Mouse (Mus musculus) urinary bladder, postnatal 14 days (tissue): ENCODE data around the gene Dapk2.

Experiments used
- DNase-seq: peaks from one replicate; pipeline ENCODE4 v3.0.0; 2021; ENCODE audit warnings: low spot score

Dapk2 gene

DNA sequence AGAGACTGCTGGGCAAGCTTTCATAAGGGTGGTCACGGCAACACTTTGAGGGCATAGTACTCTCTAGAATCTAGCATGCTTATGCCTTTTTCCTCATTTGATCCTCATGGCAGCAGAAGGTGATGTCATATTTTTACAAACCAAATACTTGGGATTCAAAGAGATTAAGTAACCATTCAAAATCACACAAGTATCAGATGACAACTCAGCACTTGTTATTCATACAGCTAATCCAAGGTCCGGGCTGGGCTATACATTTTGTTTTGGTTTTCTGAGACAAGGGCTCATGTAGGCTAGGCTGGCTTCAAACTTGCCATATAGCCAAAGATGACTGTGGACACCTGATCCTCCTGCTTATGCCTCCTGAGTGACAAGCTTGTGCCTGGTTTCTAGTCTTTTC is 78.6 kb downstream of the Dapk2 start:
- no peak for DNase-seq

DNA sequence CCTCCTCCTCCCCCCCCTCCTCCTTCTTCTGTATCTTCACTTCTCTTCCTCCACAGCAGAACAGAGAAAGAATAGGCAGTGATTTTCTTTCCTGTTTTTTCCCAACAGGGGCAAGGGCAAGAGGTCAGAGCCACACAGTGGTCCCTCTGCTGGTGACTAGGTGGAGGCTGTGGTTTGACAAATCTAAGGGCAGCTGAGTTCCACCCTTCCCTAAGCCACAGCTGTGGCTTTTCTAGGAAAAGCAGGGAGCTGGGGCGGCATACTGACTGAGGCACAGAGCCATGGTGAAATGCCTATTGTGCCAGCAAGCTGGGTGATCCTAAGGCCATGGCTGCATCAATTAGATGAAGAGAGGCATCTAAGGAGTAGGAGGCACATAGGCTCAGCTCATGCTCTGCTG is 79.7 kb downstream of the Dapk2 start:
- DNase-seq: no peak

DNA sequence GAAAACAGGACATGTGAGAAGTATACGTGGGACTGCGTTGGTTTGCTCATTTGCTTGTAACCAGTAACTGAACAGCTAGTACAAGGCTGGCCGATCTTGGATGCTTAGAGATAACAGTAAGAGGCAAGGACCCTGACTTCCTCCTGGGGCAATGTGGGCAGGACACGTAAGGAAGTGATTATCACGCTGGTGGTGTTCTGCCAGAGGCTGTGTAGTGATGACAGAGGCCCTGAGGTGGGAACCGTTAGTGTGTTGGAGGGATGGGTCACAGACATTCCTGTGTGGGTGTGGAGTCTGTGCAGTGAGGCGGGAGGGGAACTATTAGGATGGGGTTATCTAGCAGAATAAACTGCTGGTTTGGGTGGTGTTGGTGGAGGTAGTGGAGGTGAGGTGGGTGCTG is 81.2 kb downstream of the Dapk2 start:
- DNase-seq: no peak

DNA sequence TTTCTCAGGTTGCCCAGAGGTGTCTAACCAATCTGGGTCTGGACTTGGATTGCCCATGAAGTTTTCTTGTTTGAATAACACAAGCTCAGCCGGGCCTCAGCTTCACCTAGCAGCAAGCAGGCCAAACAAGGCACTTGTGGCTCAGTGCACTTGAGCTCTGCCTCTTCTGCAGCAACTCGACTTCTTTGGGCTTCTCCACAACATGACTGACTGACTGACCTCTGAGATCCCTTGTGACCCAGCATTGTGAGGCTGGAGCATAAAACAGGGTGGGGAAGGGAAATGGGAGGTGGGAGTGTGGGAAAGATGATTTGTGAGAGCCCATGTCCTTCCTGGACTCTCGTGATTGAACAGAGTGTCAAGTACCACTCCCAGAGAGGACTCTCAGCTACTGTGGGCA is 81.7 kb downstream of the Dapk2 start:
- DNase-seq: no peak

DNA sequence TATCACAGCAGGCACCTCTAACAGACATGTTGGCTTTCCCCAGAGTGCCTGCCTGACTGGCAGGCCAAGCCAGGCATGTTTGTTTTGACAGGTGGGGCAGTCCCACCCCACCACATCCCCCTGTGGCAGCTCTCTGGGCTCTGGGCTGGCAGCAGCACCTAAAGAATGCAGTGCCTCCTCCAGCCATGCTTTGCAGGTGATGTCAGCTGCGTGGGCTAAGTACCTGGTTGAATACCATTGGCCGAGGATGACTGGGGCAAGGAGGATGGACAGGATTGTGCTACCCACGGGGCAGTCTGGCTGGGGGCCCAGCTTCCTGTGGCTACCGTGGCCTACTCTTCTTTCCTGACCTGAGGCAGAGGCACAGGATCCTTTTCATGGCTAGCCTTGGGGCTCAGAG is 82.5 kb downstream of the Dapk2 start:
- DNase-seq: peak; percentile 27

DNA sequence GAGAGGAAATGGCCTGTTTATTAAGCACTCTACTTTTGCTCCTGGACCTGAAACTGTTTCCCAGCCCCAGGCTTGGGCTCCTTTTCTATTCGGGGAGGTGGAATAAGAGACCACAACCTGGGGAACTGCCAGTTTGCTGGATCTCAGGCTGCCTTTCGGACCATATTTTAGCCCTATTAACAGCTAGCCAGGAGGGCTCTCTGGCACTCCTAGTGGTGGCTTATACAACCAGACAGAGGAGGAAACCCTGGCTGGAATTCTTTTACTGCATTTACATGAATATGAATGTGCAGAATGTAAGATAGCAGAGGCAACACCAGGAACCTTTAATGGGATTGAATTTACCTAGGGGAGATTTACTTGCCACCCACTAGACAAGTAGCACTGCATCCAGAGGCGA is 83.0 kb downstream of the Dapk2 start:
- peak; percentile 23 for DNase-seq

DNA sequence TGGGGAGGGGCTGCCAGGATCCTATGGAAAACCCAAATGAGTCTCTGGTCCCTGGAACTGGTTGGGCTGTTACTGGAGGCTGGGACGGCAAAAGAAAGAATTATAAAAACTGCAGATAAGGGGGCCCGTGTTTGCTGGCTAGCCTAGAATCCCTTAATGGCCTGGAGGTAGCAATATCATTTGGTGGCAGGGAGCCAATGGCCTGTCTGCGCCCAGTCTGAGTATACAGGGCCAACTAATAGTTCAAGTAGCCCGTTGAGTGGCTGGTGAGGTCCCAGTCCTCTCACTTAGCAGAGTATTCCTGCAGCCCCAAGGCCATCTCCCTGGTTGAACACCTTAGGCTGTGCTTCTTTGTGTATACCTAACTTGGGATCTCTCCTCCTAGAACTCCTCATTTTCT is 83.7 kb downstream of the Dapk2 start:
- DNase-seq: no peak

DNA sequence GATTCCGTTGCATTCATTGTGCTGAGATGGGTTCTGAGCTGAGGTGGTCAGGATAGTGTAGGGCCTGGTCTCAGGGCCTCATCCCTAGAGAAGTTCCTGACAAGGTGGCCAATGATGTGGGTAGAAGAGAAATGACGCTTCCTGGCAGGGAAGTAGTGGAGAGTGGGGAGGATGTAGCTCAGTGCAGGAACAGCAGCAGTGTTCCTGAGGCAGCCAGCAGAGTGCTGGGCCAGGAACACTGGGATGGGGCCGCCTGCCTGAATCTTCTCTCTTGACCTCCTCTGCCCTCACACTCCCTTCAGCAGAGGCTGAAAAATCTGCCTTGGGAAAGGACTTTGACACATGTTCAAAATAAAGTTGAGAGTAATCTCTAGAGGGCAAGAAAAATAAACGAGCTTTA is 85.2 kb downstream of the Dapk2 start:
- peak; percentile 17 for DNase-seq

DNA sequence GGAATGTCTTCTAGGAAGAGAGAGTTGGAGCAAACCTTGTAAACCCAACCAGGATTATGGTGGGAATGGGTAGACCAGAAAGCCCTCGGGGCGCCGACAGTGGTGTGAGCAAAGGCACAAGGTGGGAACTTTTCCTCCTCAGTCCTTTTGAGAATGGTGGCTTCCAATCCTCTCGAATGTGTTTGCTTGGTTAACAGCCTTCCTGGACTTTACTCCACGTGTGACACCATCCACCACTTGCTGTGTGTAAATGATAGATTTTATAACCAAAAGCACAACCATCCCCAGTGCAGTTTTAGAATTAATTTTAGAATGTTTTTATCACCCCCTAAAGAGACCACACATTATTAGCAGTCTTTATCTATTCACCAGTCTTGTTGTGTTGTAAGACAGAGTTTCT is 86.1 kb downstream of the Dapk2 start:
- no peak for DNase-seq

DNA sequence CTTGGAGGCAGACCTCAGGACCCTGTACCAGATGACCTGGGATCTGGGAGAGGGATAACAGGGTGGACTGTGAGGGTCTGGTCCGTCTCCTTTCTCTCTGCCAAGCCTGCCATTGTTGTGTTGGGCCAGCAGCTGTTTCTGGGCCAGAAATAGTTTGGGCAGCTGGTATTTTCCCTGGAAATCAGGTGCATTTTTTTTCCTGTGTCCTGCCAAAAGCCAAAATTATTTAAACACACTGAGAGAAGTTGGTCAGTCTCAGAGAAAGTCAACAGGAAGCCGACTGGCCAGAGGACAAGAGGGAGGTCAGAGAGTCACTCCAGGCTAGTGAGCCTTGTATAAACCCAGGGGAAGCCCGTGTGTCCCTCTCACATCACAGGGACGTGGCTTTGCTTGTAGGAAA is 87.7 kb downstream of the Dapk2 start:
- no peak for DNase-seq

DNA sequence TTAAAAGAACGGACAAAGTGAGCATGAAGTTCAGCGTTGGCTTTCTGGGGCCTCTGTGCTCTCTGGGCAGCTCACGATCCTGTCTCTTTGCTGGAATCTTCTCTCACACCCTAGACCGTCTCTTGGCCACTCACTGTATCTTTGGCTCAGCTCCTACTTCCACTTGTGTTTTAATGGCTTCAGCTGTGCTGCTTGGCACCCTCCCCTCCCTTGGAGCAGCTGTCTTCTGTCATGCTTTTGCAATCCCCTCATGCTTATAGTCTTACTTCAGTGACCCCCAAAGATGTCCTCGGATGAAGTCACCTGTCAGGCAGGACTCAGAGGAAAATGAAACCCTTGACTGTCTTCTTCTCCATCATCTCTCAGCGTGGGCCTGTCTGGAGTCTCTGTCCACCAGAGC is 91.3 kb downstream of the Dapk2 start:
- peak; percentile 52 for DNase-seq

DNA sequence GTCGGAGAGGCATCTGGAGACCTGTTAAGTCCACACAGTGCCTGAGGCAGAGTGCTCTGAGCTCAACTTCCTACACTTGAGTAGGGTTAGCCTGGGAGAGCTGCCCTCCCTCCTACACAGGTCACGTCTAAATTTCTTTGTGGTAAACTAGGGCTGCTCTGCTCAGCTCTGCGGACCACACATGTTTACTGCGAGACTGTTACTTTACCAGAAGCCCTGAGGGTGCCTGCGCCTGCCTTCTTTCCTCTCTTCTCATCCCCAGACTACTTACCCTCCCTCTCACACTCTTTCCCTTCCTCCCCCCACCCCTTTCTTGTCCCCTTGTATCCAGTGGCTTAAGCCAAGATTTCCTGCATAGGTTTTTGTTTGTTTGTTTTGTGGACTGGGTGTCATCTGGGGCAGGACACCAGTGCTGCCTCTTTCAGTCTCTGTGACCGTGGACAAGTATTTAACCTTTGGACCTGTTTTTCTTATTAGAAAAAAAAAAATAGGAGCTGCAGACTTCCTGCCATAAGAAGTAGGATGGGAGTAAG is 93.2 kb downstream of the Dapk2 start:
- DNase-seq: no peak

DNA sequence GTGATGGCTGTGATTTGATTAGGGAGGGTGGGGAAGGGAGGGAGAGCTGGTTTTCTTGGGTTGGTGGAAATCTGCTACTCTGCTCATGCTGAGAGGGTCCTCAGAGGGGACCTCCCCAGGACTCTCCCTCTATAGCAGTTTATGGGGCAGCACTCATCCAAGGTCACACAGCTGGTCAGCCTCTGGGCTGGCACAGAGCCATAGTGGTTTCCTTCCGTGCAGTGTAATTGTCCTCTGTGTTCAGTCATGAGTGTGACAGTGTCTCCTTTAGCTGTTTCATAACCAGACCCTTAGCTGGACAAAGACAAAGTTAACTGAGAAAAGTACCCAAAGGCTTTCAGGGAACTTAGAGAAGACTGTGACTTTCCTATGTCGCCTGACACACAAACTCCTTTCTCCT is 103.7 kb downstream of the Dapk2 start:
- no peak for DNase-seq

DNA sequence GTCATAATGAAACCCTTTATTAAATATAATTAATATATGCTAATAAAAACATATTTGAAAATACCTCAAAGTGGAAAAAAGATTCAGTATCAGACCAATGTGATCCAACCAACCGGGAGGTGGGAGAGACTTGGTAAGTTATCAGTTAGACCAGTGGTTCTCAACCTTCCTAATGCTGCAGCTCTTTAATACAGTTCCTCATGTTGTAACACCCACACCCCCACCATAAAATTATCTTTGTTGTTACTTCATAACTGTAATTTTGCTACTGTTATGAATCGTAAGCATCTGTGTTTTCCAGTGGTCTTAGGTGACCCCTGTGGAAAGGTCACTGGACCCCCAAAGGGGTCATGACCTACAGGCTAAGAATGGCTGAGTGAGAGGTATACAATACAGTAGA is 105.7 kb downstream of the Dapk2 start:
- DNase-seq: no peak

DNA sequence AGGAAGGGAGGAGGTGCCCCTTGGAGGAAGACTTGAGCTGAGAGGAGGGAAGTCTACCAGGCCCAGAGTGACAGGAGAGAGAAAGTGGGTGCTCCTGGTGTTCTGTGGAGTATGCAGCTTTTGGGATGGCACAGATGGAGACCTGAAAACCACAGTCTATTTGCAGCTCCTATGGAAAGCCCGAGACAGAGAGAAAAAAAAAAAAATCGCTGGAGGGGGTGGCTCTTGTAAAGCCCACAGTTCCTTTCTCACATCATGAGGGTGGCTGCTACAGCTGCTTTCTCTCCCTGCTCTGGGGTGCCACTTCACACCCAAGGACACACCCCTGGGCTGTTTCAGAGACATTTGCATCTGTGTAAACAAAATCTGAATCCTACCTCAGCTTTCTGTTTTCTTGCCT is 107.6 kb downstream of the Dapk2 start:
- no peak for DNase-seq

DNA sequence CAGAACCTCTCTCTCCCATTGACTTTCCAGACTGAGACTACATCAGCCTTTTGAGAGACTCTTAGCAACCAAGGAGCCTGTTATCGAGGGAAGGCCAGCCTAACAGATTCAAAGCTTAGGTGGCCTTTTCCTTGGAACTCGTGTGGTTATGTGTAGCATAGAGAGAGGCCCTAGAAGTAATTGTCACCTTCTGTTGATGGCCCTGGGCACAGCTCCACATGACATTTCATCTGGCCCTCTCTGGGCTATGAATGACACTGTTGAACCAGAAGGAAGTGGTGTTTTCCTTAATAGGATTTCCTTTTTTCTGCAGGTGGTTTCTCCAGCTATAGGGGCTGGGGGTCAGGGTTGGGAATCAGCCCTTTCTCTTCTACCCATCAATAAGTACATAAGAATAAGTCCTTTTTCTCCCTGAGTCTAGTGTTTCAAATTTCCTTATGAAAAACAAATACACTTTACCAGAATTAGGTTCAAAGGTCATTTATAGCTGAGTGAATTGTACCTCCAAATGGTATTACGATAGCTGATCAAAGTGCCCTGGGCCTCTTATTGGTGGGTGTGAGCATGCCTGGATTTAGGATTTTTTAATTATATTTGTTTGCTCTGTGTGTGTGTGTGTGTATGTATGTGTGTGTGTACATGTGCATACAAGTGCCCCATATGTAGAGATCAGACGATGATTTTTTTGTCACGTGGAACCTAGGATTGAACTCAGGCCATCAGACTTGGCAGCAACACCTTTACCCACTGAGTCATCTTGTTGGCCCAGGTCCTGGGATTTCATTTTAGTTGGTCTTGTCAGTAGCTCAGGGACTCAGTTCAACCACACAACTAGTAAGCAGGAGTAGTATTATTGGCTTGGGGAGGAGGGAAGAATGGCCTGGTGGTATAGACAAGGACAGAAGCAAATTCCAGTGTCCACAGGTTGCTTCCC is 108.5 kb downstream of the Dapk2 start:
- no peak for DNase-seq

DNA sequence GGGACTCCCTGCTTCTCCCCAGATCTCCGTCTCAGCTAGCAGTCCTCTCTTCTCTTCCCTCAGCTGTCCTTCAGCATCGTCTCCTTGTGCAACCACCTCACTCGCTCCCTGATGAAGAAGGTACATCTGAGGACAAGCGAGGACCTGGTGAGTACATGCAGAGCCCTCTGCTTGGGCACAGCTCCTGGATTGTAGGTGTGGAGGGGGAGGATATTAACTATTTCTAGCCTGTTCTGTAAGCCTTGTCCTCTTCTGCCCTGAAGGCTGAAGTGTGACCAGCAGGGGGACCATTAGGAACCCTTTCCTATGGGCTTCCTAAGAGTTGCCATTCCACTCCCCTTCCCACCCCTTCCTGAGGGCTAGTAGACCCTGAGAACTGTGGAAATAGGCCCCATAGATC is 110.8 kb downstream of the Dapk2 start:
- no peak for DNase-seq

DNA sequence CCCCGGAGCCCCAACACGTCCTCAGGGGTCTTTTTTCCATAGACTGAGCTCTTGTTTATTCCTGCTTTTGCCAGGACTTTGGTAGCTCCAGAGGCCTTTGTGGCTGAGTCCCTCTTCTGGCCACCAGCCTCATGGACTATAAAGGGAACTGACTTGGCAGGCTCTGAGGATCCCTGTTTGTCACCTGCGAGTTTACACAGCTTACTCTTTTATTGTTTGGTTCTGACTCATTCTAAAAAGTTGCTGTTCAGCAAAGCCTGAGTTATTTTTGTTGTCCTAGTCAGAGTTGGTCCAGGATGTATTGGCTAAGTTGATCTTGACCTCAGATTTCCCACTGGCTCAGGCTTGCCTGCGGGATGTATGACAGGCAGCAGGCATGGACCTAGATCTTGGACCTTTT is 112.0 kb downstream of the Dapk2 start:
- peak; percentile 44 for DNase-seq

DNA sequence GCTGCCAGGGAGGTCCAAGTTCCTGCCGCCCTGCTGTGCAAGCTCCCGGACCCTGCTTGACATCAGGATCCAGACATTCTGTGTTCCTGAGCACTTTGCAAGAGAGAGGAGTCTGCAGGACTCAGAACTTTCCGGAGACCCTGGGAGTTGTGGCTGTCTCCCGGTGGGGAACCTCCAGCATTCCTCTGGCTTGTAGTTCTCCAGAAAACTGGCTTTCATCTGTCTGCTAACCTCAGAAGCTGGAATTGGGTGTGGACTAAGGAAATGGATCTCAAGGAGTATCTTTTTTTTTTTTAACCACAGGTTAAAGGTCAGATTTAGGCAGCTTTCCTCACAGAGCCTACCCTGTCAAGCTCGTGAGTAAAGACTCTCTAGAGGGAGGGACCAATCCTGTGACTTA is 113.7 kb downstream of the Dapk2 start:
- DNase-seq: no peak

DNA sequence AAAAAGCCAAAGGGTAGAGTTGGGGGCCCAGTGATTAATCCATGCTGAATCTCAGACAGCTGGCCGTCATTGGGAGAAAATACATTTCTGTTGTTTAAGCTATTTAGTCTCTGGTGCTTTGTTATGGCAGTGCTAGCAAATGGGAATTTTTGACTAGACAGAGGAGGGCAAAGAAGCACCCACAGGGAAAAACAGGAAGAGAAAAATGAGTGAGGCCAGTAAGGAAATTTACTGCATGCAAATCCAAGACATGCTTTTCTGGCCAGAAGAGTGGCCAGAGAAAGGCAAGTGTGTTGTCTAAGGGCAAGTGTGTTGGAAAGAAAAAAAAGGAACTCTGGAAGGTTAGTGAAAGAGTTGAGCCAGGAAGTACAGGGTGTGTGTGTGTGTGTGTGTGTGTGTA is 115.6 kb downstream of the Dapk2 start:
- DNase-seq: no peak

DNA sequence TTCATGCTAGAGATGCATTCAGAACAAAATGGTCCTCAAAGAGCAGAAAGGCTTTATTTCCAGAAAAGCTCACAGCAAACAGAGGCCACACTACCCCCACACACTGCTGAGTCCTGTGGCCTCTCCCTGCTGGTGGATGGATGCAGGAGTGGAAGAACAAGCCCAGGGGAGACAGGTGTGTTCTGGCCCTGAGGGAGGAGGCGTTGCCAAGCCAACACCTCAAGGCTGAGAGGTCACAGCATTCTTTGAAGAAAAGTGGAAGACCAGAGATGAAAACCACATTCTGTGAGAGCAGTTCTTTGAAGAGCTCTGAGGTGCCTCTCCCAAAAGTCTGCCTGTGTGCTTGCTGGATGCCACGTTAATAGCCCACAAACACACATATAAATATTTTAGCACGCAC is 116.6 kb downstream of the Dapk2 start:
- no peak for DNase-seq

DNA sequence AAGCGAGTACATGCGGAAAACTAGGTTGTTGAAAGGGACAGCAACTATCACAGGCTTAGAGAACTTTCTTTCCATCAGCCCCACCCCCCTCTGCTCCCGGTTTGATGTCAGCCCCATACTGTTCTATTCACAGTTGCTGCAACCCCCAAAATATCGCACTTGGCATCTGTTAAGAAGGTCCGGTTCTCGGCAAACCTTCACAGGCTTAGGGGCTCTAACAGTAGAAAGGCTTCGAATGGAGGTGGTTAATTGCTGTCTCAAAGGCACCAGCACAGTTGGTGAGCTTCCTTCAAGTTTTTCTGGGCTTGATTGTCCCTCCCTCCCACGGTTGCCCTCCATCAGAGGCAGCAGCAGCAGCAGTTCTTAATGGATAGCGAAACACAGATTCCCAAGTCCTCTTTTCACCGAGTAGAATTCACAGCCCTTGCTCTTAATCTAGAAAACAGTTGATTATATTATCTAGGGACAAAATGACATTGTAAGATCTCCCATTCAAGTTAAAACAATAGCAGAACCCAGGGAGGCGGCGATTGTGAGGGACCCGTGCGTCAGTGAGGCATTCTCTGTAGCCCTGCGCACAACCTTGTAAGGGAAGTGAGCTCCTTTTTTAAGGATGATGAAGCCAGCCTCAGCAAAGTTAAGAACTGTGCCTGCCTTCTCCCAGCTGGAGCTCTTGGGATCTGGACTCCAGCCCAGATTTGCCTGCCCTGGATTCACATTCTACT is 117.4 kb downstream of the Dapk2 start:
- DNase-seq: peak; percentile 32

DNA sequence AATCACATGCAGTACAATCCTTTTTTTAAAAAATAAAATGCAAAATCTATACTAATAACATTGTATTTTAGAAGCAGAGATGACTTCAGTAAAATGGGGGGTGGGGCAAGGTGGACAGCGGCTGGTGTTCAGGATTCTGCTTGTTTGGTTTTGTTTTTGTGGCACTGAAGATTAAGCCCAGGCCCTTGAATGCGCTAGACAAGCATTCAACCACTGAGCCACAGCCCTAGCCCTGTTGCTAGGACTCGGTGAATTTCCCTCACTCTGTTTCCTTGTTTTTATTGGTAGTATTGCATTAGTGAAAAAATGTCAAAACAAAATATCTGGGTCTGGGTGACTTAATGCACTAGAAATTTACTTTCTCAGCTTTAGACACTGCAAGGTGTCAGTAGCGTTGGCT is 118.0 kb downstream of the Dapk2 start:
- DNase-seq: no peak
